Mouse (Mus musculus) liver, embryonic 13.5 days (tissue): Measurements from ENCODE around the gene Rnf41. TPM values are rescaled to one million over a fixed set of nuclear protein-coding genes. Genes with fewer than 3 reads are reported as not detected.

ENCODE experiments used
- ATAC-seq: fragments of 200-750 bp; cut with Nextera tagmentation; 2 replicates; pipeline ENCODE4 v1.8.0; 2017; ENCODE audit warnings: low read depth, mild to moderate bottlenecking, moderate number of reproducible peaks, moderate library complexity
- DNase-seq: peaks from one replicate; pipeline ENCODE4 v3.0.0; 2022
- H3K27ac ChIP-seq: fragments of 300-500 bp; sonication (generic); 2 replicates; pipeline ENCODE4 v1.5.1; 2015; ENCODE audit warnings: moderate library complexity, mild to moderate bottlenecking, inconsistent platforms
- H3K27me3 ChIP-seq: fragments of 300-500 bp; sonication (generic); 2 replicates; pipeline ENCODE4 v1.6.1; 2015; ENCODE audit warnings: mild to moderate bottlenecking, inconsistent platforms
- H3K36me3 ChIP-seq: fragments of 300-500 bp; sonication (generic); 2 replicates; pipeline ENCODE4 v1.6.1; 2015; ENCODE audit warnings: mild to moderate bottlenecking, inconsistent platforms
- H3K4me1 ChIP-seq: fragments of 300-500 bp; sonication (generic); replicated peaks from 2 replicates; pipeline ENCODE4 v1.6.1; 2015; ENCODE audit warnings: inconsistent platforms
- H3K4me2 ChIP-seq: fragments of 300-500 bp; sonication (generic); 2 replicates; pipeline ENCODE4 v1.6.1; 2015; ENCODE audit warnings: inconsistent platforms, mild to moderate bottlenecking, moderate library complexity
- H3K4me3 ChIP-seq: fragments of 300-500 bp; sonication (generic); replicated peaks from 2 replicates; pipeline ENCODE4 v1.5.1; 2015; ENCODE audit warnings: mild to moderate bottlenecking, inconsistent platforms
- H3K9ac ChIP-seq: fragments of 300-500 bp; sonication (generic); 2 replicates; pipeline ENCODE4 v1.6.1; 2015; ENCODE audit warnings: mild to moderate bottlenecking, inconsistent platforms
- H3K9me3 ChIP-seq: fragments of 300-500 bp; sonication (generic); replicated peaks from 2 replicates; pipeline ENCODE4 v1.6.1; 2016; ENCODE audit warnings: inconsistent platforms
- WGBS: fragments of 180-500 bp; shearing (Covaris S2); methylation state at CpG from one replicate; pipeline ENCODE4 v1.1.7; 2015; ENCODE audit not compliant: insufficient replicate concordance; 5-methylcytosine and 5-hydroxymethylcytosine counted together
- polyA plus RNA-seq: library from polyadenylated mRNA; unstranded; fragments of >200 nt; fragmentation: Nextera tagmentation; extraction: Ambion mirVana; gene quantifications from 2 replicates; pipeline ENCODE4 v1.2.1, GENCODE M21; 2015

Gene Rnf41
- polyA plus RNA-seq, 1 experiment from 2014 or later = 9.0 TPM

DNA sequence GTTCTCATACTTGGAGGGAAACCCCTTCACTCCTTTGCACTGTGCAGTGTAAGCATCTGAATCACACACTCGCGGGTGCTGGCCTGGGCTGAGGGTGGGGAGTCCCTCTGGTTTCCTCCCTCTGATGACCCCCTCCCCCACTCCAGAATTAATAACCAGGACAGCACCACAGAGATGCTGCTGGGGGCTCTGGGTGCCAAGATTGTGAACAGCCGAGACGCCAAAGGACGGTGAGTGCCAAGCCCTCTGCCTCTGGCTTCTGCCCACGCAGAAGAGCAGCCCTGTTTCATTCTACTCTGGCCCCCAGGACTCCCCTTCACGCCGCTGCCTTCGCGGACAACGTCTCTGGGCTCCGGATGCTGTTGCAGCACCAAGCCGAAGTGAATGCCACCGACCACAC lies 22.5 kb upstream of the Rnf41 start:
- no peak overlapping the region for H3K4me2 ChIP-seq
- H3K4me1 ChIP-seq = peaks cover 10% of the 10 kb centered on the region
- H3K27me3 ChIP-seq = no peaks in the 10 kb centered on the region
- DNase-seq (no peak), ATAC-seq (no peak)
- peaks cover 98% of the 10 kb centered on the region for H3K36me3 ChIP-seq
- no peaks in the 10 kb centered on the region for H3K9me3 ChIP-seq
- H3K4me3 ChIP-seq = no peak overlapping the region
- H3K9ac ChIP-seq = no peak overlapping the region
- 85% methylated on average over 14 of the region's 14 CpGs for WGBS
- no peak overlapping the region for H3K27ac ChIP-seq

DNA sequence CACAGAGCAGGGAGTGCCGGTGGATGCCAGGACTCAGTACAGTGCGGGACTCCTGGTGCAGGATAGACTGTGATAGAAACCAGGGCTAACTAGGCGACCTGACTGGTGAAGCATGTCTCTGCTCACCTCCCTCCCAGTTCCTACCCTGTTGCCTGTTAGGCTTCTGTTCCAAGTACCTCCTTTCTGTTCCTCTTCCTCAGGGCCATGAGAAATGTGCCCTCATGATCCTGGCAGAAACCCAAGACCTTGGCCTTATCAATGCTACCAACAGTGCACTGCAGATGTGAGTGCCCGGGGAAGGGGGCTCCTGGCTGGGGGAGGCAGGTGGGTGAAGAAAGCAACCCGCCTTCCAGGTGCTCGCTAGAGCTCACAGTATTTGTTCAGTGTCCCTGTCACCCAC lies 21.9 kb upstream of the Rnf41 start:
- Histone ChIP-seq H3K9ac (no peak overlapping the region), H3K27me3 (no peaks in the 10 kb centered on the region), H3K4me1 (peaks cover 16% of the 10 kb centered on the region), H3K9me3 (no peaks in the 10 kb centered on the region), H3K27ac (no peak overlapping the region), H3K4me2 (no peak overlapping the region), H3K36me3 (peaks cover 95% of the 10 kb centered on the region), H3K4me3 (no peak overlapping the region)
- 72% methylated on average over 6 of the region's 6 CpGs for WGBS
- ATAC-seq (no peak), DNase-seq (no peak)

DNA sequence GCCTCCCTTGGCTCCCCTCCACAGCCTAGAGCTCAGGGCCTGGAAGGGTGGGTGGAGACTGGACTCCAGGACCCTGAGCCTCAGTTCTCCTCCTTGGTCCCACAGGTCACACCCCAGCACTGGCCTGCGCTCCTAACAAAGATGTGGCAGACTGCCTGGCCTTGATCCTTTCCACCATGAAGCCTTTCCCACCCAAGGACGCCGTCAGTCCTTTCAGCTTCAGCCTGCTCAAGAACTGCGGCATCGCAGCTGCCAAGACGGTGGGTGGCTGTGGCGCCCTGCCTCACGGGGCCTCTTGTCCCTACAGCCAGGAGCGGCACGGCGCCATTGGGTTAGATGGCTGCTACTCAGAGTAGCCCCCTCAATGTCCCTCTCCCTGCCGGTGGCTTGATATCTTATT lies 21.1 kb upstream of the Rnf41 start:
- no peaks in the 10 kb centered on the region for H3K27me3 ChIP-seq
- H3K27ac ChIP-seq = no peak overlapping the region
- peaks cover 92% of the 10 kb centered on the region for H3K36me3 ChIP-seq
- no peaks in the 10 kb centered on the region for H3K9me3 ChIP-seq
- no peak overlapping the region for H3K4me3 ChIP-seq
- H3K4me2 ChIP-seq = no peak overlapping the region
- DNase-seq (no peak), ATAC-seq (no peak)
- 92% methylated on average over 12 of the region's 12 CpGs for WGBS
- no peak overlapping the region for H3K9ac ChIP-seq
- peaks cover 21% of the 10 kb centered on the region for H3K4me1 ChIP-seq

DNA sequence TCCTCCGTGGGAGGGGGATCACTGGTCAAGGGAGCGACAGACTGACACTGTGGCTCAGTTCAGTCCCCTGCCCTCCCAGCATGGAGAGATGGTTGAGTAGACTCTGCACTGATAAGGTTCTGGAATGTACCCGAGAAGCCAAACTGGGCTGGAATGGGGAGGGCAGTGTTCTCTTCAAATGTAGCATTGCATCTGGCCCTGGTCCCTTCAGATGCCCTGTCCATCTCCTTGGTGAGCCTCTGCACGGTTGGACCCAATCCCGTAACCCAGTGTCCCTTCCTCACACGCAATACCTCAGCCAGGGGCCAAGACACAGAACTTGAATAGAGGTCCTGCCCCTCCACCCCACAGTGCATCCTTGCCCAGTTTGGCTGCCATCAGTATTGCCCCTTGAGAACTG lies 19.6 kb upstream of the Rnf41 start:
- no peak overlapping the region for H3K9ac ChIP-seq
- WGBS = 77% methylated on average over 6 of the region's 6 CpGs
- DNase-seq (no peak), ATAC-seq (no peak)
- peaks cover 83% of the 10 kb centered on the region for H3K36me3 ChIP-seq
- no peak overlapping the region for H3K4me2 ChIP-seq
- no peaks in the 10 kb centered on the region for H3K9me3 ChIP-seq
- H3K4me1 ChIP-seq = peaks cover 36% of the 10 kb centered on the region
- no peaks in the 10 kb centered on the region for H3K27me3 ChIP-seq
- H3K27ac ChIP-seq = no peak overlapping the region
- H3K4me3 ChIP-seq = no peak overlapping the region

DNA sequence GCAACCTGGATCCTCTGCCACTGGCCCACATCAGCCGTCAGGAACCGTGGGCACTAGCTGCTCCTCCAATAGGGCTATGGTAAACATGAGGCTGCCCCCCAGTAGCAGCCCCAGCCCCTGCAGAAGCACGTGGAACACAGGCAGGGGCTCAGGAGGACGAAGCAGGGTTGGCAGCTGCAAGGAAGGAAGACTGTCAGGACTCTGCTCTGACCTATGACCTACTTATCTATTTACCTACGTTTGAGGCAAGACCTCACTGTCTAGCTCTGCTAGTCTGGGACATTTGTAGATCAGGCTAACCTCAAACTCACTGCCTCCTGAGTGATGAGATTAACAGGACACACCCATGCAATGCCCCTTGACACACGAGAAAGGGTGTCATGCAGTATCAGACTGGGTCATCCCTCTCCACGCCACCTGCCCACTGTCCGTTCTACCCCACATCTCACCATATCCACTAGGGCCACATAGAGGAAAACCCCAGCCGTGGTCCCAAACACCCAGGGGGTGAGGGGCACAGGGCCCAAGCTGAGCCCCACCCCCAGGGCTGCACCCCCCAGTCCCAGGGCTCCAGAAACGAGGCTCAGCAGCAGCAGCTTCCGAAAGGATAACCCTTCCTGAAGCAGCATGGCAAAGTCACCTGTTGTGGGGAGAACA lies 15.3 kb upstream of the Rnf41 start:
- no peak overlapping the region for H3K9ac ChIP-seq
- H3K27ac ChIP-seq = no peak overlapping the region
- 48% methylated on average over 11 of the region's 11 CpGs for WGBS
- H3K4me2 ChIP-seq = no peak overlapping the region
- H3K36me3 ChIP-seq = peaks cover 44% of the 10 kb centered on the region
- peaks cover 36% of the 10 kb centered on the region for H3K4me1 ChIP-seq
- H3K27me3 ChIP-seq = no peaks in the 10 kb centered on the region
- H3K9me3 ChIP-seq = no peaks in the 10 kb centered on the region
- no peak for DNase-seq
- ATAC-seq = peak; percentile 4; the same call in 1 of the 2 replicates
- no peak overlapping the region for H3K4me3 ChIP-seq

DNA sequence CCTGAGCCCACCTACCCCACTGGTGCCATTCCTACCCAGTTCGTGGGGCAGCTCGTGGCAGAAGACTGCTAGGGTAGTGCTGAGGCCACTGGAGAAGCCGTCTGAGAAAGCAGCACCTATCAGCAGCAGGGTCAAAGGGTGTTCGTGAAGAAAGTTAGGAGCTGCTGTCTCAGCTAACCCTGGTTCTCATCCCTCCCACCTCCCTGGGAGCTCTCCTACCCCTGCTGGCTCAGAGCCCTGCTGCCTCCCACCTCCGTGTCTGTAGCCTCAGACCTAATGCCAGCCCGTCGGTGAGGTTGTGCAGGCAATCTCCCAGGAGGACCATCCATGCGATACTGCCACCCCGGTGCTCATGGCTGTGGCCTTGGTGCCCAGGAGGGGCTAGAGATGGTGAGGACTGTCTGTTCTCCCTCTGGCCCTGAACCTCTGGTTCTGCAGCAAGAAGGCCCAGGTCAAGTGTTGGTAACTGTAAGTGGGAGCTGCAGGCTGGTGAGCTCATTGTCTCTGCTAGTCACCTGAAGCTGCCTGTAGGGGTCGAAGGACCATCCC lies 14.7 kb upstream of the Rnf41 start:
- H3K36me3 ChIP-seq = peaks cover 42% of the 10 kb centered on the region
- H3K4me2 ChIP-seq = no peak overlapping the region
- H3K4me1 ChIP-seq = peaks cover 36% of the 10 kb centered on the region
- no peaks in the 10 kb centered on the region for H3K27me3 ChIP-seq
- no peak overlapping the region for H3K27ac ChIP-seq
- ATAC-seq (no peak), DNase-seq (no peak)
- H3K9me3 ChIP-seq = no peaks in the 10 kb centered on the region
- WGBS = 72% methylated on average over 10 of the region's 10 CpGs
- H3K9ac ChIP-seq = no peak overlapping the region
- H3K4me3 ChIP-seq = no peak overlapping the region

DNA sequence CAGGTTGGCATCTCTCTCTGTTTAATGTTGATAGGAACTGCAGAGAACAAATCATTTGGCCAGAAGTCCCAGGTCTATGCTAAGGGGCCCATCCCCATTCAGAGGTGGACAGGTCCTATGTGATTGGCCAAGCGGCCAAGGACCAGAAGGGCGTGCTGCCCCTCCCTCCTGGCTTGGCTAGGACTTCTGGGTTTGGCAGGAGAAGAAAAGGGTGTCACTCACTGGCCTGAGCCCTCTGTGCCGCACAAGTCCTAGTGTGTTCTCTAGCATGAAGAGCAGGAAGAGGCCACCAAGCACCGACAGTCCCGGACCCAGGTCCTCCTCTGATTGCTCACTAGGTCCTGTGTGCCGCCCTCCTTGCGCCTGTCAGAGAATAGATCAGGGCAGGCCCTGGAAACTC lies 14.0 kb upstream of the Rnf41 start:
- WGBS = 63% methylated on average over 7 of the region's 7 CpGs
- Histone ChIP-seq H3K9ac (no peak overlapping the region), H3K27me3 (no peaks in the 10 kb centered on the region), H3K4me2 (no peak overlapping the region), H3K4me3 (no peak overlapping the region), H3K27ac (no peak overlapping the region), H3K9me3 (no peaks in the 10 kb centered on the region), H3K4me1 (peaks cover 36% of the 10 kb centered on the region), H3K36me3 (peaks cover 36% of the 10 kb centered on the region)
- ATAC-seq (no peak), DNase-seq (no peak)

DNA sequence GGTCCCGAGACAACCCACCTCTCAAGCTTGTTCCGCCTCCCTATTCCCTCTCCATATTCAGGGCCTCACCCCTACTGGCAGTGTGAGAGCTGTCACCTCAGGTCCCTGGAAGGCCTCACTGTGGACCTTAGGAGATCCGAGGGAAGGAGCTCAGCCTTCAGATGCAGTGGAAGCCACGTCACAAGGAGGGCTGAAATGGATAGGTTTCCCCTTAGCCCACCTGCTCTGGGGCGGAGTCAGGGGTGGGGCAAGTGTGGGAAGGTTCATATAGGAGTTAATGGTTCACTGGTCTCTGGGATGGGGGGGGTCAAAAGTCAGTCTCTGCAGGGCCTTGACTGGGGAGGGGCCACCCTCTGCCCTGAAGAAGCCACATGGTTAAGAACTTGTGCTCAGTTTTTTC lies 11.1 kb upstream of the Rnf41 start:
- no peaks in the 10 kb centered on the region for H3K9me3 ChIP-seq
- H3K4me1 ChIP-seq = peaks cover 22% of the 10 kb centered on the region
- ATAC-seq (peak; percentile 57), DNase-seq (no peak)
- no peaks in the 10 kb centered on the region for H3K27me3 ChIP-seq
- 0 out of 2 replicates have a peak, but pooled peaks cover 18% of the 10 kb centered on the region for H3K36me3 ChIP-seq
- 0 out of 2 replicates have a peak overlapping the region, but pooled peaks have one; percentile 22 for H3K9ac ChIP-seq
- peak overlapping the region; percentile 53 for H3K4me2 ChIP-seq
- no peak overlapping the region for H3K27ac ChIP-seq
- WGBS = 56% methylated on average over 5 of the region's 5 CpGs
- H3K4me3 ChIP-seq = peak overlapping the region; percentile 31

DNA sequence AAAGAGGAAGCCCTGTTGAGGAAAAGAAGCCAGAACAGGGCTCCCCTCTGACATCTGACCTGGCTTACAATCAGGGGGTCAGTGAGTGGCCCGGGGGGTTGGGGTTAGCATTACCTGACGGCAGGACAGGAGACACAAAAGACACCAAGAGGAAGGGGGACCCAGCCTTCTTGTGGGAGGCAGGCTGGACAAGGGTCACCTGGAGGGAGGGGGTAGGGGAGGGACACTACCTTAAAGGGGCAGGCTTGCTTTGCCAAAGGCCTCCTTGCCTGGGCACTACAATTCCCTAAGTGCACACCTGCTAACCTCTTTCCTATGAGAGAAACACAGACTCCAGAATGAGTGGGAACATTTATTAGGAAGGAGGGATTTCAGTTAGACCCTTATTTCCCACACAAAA lies 10.4 kb upstream of the Rnf41 start, which contains the start of gene Slc39a5:
Gene Slc39a5 (minus strand): TSS at position 174 of the 400 bp plus-strand sequence.
- H3K27me3 ChIP-seq = no peaks in the 10 kb centered on the region
- ATAC-seq = no peak
- 0 out of 2 replicates have a peak within 1 kb of the TSS, but pooled peaks have one; percentile 22 for H3K9ac ChIP-seq
- 57% methylated on average over 2 of the region's 2 CpGs for WGBS
- peaks cover 21% of the 10 kb centered on the region for H3K36me3 ChIP-seq
- no peak within 1 kb of the TSS for H3K27ac ChIP-seq
- peaks cover 14% of the 10 kb centered on the region for H3K4me1 ChIP-seq
- peak within 1 kb of the TSS; percentile 31 for H3K4me3 ChIP-seq
- peak within 1 kb of the TSS; percentile 53 for H3K4me2 ChIP-seq
- no peak for DNase-seq
- H3K9me3 ChIP-seq = no peaks in the 10 kb centered on the region

DNA sequence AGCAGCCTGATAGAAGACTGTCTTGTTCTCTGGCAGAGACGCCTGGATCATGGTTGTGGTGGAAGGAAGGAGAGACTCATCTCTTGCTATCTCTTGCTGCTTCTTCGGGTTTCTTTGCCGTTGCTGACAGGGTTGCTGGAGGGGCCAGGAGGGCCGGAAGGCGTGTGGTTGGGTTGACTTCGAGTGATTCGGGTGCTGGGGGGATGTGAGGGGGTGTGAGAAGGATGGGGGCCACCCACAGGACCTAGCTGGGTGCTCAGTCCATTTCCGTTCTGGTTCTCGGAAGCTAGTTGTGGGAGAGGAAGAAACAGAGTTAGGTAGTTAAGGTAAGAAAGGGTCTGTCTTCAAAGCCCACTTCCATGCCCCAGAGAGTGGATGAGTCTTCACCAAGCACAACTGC lies 9.8 kb upstream of the Rnf41 start:
- Histone ChIP-seq H3K4me1 (peaks cover 9% of the 10 kb centered on the region), H3K9me3 (no peaks in the 10 kb centered on the region), H3K9ac (no peak overlapping the region), H3K27ac (no peak overlapping the region), H3K4me3 (no peak overlapping the region), H3K27me3 (no peaks in the 10 kb centered on the region), H3K36me3 (peaks cover 25% of the 10 kb centered on the region), H3K4me2 (no peak overlapping the region)
- WGBS = 57% methylated on average over 9 of the region's 9 CpGs
- ATAC-seq (no peak), DNase-seq (no peak)

DNA sequence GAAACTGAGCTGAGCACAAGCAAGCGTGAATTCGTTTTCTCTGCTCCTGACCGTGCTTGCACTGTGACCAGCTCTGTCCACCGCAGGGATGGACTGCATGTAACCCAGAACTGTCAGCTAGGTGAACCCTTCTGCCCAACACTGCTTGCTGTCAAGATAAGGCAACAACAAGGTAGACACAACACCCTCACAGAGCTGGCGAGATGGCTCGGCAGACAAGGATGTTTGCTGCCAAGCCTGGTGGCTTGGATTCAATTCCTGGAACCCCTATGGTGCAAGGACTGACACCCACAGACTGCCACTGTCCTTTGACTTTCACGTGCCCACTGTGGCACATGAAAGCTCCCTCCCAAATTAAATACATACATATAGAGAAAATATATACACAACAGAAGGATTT lies 7.5 kb upstream of the Rnf41 start:
- Histone ChIP-seq H3K9ac (no peak overlapping the region), H3K4me3 (no peak overlapping the region), H3K27me3 (no peaks in the 10 kb centered on the region), H3K4me1 (peaks cover 15% of the 10 kb centered on the region), H3K4me2 (no peak overlapping the region), H3K9me3 (no peaks in the 10 kb centered on the region), H3K27ac (no peak overlapping the region; the same call in 1 of the 2 replicates), H3K36me3 (peaks cover 28% of the 10 kb centered on the region)
- 79% methylated on average over 7 of the region's 7 CpGs for WGBS
- no peak for ATAC-seq
- DNase-seq = no peak
